Mouse (Mus musculus) forebrain, embryonic 15.5 days (tissue): ENCODE results near the gene Lyrm1. TPM values are rescaled to one million over a fixed set of nuclear protein-coding genes. Genes with fewer than 3 reads are reported as not detected.
A peak's percentile ranks its signal among the peaks of the same experiment; 100 is the strongest.

Experiments
- ATAC-seq: fragments of 200-750 bp; cut with Nextera tagmentation; replicated peaks from 2 replicates; pipeline ENCODE4 v1.8.0; 2017; ENCODE audit warnings: mild to moderate bottlenecking, moderate TSS enrichment, moderate library complexity
- H3K27ac ChIP-seq: fragments of 300-500 bp; sonication (generic); replicated peaks from 2 replicates; pipeline ENCODE4 v1.5.1; 2015; ENCODE audit warnings: mild to moderate bottlenecking, inconsistent platforms
- H3K27me3 ChIP-seq: fragments of 300-500 bp; sonication (generic); 2 replicates; pipeline ENCODE4 v1.6.1; 2015; ENCODE audit warnings: inconsistent platforms
- H3K36me3 ChIP-seq: fragments of 300-500 bp; sonication (generic); 2 replicates; pipeline ENCODE4 v1.6.1; 2015; ENCODE audit warnings: mild to moderate bottlenecking, inconsistent platforms
- H3K4me1 ChIP-seq: fragments of 300-500 bp; sonication (generic); 2 replicates; pipeline ENCODE4 v1.6.1; 2015; ENCODE audit warnings: inconsistent platforms
- H3K4me2 ChIP-seq: fragments of 300-500 bp; sonication (generic); replicated peaks from 2 replicates; pipeline ENCODE4 v1.6.1; 2015; ENCODE audit warnings: mild to moderate bottlenecking, inconsistent platforms
- H3K4me3 ChIP-seq: fragments of 300-500 bp; sonication (generic); 2 replicates; pipeline ENCODE4 v1.5.1; 2015; ENCODE audit warnings: mild to moderate bottlenecking, inconsistent platforms
- H3K9ac ChIP-seq: fragments of 300-500 bp; sonication (generic); replicated peaks from 2 replicates; pipeline ENCODE4 v1.6.1; 2015; ENCODE audit warnings: mild to moderate bottlenecking, inconsistent platforms
- H3K9me3 ChIP-seq: fragments of 300-500 bp; sonication (generic); 2 replicates; pipeline ENCODE4 v1.6.1; 2016; ENCODE audit warnings: inconsistent platforms
- WGBS: fragments of 180-500 bp; shearing (Covaris S2); methylation state at CpG from one replicate; pipeline ENCODE4 v1.1.7; 2015; ENCODE audit warnings: mixed read lengths; 5-methylcytosine and 5-hydroxymethylcytosine counted together
- polyA plus RNA-seq: library from polyadenylated mRNA; unstranded; fragments of >200 nt; fragmentation: Nextera tagmentation; extraction: Ambion mirVana; gene quantifications from 2 replicates; pipeline ENCODE4 v1.2.1, GENCODE M21; 2015

The Lyrm1 gene
- polyA plus RNA-seq: 14.7 and 16.9 TPM in 2 replicates

DNA sequence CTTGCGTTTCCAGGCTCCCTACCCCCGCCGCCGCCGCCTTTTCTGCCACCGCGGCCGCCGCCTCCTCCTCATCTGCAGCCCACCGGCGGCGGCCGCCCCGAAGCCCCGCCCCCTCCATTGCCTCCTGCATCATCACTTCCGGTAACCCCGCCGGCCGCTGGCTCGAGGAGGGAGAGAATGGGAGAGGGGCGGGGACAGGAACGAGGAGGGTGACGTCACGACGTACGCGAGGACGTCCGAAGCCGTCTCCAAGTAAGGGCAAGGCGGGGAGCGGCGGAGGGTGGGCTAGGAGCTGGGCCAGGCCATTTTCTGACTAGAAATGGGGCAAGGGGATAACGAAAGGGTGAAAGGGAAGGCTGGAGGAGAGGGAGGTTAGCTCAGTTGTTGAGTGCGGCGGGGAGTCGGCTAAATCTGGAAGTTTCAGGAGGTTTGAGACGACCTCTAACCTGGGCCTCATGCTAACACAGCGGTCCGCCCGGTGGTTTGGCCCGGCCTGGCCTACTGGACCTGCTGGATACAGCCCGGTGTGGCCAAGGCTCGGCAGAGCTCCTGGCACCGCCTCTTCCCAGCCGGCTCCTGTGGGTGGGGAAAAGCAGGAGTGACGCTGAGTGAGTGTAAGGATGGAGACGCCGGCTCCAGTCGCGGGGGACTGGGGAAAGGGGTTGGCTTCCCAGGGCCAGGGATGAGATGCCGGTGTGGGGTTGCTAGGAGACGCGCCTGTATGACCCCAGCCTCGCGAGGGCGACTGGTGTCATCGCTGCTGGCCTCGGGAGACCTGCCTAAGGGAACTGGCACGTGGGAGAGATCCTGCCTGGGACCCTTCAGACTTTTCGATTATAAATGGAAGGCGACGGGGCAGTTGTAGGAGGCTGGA lies at the start of gene Lyrm1, which contains the start of gene Dcun1d3:
Lyrm1 (plus strand) TSS at position 223 of the 874 bp plus-strand sequence.
Dcun1d3 (minus strand) TSS at position 660 of the 874 bp plus-strand sequence.
- H3K27me3 ChIP-seq: no peaks in the 10 kb centered on the region
- WGBS: under 1% methylated on average over 63 of the region's 63 CpGs
- no peaks in the 10 kb centered on the region for H3K9me3 ChIP-seq
- peak within 1 kb of the TSS; percentile 70 for H3K4me2 ChIP-seq
- ATAC-seq: peak; percentile 97
- peak within 1 kb of the TSS; percentile 98 for H3K27ac ChIP-seq
- peak within 1 kb of the TSS; percentile 70 for H3K4me3 ChIP-seq
- H3K36me3 ChIP-seq: no peaks in the 10 kb centered on the region
- H3K9ac ChIP-seq: peak within 1 kb of the TSS; percentile 86
- H3K4me1 ChIP-seq: peaks cover 38% of the 10 kb centered on the region

DNA sequence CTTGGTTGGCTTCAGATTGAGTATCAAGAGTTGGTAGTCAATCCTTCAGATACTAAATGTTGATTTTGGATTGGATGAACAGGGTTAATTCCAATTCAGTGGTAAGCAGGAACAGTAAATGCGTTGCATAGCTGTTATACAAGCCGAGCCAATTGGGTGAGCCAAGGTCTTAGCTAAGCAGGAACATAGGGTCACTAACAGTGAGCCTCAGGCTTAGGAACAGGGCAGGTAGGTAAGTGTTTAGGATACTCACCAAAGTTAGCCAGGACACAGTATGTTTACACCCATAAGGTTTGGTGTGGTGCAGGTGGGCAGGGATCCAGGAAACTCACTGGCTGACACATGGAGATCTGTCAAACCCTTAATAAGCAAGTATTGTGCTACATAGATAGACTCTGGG lies 48.3 kb upstream of the Lyrm1 start:
- Histone ChIP-seq H3K27me3 (no peaks in the 10 kb centered on the region), H3K4me1 (no peaks in the 10 kb centered on the region), H3K9me3 (no peaks in the 10 kb centered on the region), H3K27ac (no peak overlapping the region), H3K36me3 (no peaks in the 10 kb centered on the region), H3K9ac (no peak overlapping the region), H3K4me2 (no peak overlapping the region), H3K4me3 (no peak overlapping the region)
- no peak for ATAC-seq
- 96% methylated on average over 2 of the region's 2 CpGs for WGBS

DNA sequence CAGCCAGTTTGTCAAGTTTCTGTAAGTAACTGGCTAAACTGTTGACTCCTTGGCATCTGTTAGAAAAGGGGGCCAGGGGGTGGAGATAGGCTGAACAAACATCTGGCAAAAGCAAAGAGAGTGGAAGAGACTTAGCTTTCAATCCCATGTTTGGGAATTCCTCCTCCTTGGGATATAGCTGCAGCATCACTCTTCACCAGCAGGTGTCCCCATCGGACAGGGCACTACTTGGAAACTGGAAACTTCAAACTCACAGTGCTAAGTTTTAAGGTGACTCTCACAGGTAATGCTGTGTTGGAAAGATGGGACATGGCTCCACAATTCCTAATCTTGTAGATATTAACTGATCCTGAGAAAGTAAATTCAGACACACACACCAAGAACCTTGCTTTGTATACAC lies 46.6 kb upstream of the Lyrm1 start:
- 0% methylated on average over 1 of the region's 1 CpGs for WGBS
- no peak overlapping the region for H3K27ac ChIP-seq
- no peak overlapping the region for H3K9ac ChIP-seq
- no peak overlapping the region for H3K4me3 ChIP-seq
- H3K36me3 ChIP-seq: peaks cover under 1% of the 10 kb centered on the region; the same call in 1 of the 2 replicates
- no peaks in the 10 kb centered on the region for H3K9me3 ChIP-seq
- 0 out of 2 replicates have a peak, but pooled peaks have one; percentile 41 for ATAC-seq
- H3K27me3 ChIP-seq: no peaks in the 10 kb centered on the region
- no peaks in the 10 kb centered on the region for H3K4me1 ChIP-seq
- H3K4me2 ChIP-seq: no peak overlapping the region

DNA sequence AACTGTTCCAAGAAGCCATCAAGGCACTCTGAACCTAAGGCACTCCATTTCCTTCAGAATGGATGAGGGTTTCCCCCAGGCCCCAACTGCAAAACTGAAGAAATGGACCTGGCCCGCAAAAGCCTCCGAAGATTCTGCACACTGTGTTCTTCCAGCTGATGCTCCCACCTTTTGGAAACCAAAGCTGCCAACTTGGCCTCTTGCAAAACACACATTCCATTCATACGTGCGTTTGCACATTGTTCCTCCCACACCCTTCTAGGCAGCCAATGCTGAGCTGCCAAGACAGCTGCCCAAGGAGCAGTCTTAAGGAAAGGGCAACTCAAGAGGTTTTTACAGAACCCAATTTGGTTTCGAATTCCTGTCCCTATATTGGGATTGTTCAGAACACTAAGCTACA lies 44.9 kb upstream of the Lyrm1 start:
- H3K4me1 ChIP-seq: no peaks in the 10 kb centered on the region
- no peak overlapping the region for H3K4me2 ChIP-seq
- H3K36me3 ChIP-seq: peaks cover 3% of the 10 kb centered on the region; the same call in 1 of the 2 replicates
- ATAC-seq: no peak
- no peak overlapping the region for H3K27ac ChIP-seq
- no peaks in the 10 kb centered on the region for H3K27me3 ChIP-seq
- whole genome bisulfite sequencing: 82% methylated on average over 5 of the region's 5 CpGs
- no peak overlapping the region for H3K4me3 ChIP-seq
- no peak overlapping the region for H3K9ac ChIP-seq
- H3K9me3 ChIP-seq: no peaks in the 10 kb centered on the region

DNA sequence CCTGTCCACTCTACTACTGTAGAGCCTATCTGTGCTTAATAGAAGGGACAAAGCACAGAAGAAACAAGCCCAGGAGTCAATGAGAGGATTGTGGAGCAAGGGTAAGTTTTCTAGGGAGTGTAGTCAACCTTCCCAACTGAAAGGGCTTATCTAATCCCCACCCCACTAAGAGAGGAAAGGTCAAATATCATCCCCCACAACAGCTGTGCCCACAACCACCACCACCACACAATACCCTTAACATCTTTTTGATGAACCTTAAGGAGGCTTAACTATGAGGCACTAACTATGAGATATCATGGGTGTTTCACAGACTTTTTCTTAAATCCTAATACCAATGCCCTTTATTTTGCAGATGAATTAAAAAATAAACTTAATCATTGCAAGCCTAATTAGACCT lies 43.2 kb upstream of the Lyrm1 start:
- Histone ChIP-seq H3K9me3 (no peaks in the 10 kb centered on the region), H3K27me3 (no peaks in the 10 kb centered on the region), H3K9ac (no peak overlapping the region), H3K4me3 (no peak overlapping the region), H3K4me1 (no peaks in the 10 kb centered on the region), H3K36me3 (peaks cover 4% of the 10 kb centered on the region), H3K27ac (no peak overlapping the region), H3K4me2 (no peak overlapping the region)
- ATAC-seq: no peak

DNA sequence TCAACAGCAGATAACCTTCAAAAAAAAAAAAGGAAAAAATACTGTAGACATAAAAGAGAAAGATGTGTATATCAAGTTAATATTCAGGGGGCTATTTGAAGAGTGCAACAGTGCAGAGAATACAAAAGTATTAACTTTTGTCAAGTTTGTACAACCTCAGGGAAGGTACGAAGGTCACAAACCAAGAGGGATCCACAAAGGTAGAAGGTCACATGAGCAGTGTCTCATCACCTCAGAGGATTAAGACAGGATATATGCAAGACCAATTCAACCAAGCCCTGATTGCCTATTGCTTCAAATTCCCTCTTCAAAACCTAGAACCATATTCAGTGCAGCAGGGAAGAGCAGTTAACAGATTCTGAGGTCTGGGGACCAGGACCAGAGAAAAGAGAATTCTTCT lies 42.5 kb upstream of the Lyrm1 start:
- Histone ChIP-seq H3K27ac (no peak overlapping the region), H3K9ac (no peak overlapping the region), H3K4me1 (no peaks in the 10 kb centered on the region), H3K36me3 (peaks cover 11% of the 10 kb centered on the region), H3K27me3 (no peaks in the 10 kb centered on the region), H3K9me3 (no peaks in the 10 kb centered on the region), H3K4me3 (no peak overlapping the region), H3K4me2 (no peak overlapping the region)
- WGBS: 94% methylated on average over 1 of the region's 1 CpGs
- ATAC-seq: no peak

DNA sequence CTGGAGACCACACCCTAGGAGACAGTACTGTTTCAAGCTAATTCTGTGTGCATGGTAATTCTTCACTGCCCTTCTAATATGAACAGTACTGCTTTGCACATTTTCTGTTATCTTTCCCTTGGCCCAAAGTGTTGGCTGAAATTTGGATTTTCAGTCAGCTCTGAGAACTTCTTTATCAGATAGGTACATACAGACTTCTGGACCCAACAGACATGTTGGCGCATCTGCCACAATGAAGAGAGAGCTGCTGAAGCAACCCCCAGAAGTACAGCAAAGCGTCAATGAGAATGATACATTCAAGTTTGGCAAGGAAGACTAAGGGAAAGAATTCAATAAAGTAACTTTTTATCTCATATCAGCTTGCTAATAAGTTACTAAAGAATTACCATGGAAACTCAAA lies 41.3 kb upstream of the Lyrm1 start:
- Histone ChIP-seq H3K4me3 (no peak overlapping the region), H3K27me3 (no peaks in the 10 kb centered on the region), H3K36me3 (peaks cover 17% of the 10 kb centered on the region), H3K9ac (no peak overlapping the region), H3K4me1 (no peaks in the 10 kb centered on the region), H3K4me2 (no peak overlapping the region), H3K27ac (no peak overlapping the region), H3K9me3 (no peaks in the 10 kb centered on the region)
- ATAC-seq: no peak
- 96% methylated on average over 2 of the region's 2 CpGs for WGBS

DNA sequence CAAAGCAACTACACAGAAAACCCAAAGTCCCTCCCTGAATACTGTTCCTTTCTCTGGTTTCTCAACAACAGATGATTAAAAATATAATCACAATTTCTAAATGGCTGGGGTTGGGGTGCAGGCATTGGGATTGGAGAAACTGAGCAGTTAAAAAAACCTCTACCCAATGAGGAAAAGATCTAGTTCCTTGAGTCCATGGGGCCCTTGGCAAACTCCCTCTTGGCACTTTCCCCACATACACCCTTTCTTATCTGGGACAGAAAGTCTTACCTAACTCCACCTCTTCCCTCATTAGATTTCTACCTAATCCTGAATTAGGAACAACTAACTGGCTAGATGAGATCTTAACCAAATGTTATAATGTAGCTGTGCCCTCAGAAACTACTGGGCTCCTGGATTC lies 40.6 kb upstream of the Lyrm1 start:
- H3K9ac ChIP-seq: no peak overlapping the region
- no peak overlapping the region for H3K4me2 ChIP-seq
- H3K36me3 ChIP-seq: peaks cover 17% of the 10 kb centered on the region
- H3K27me3 ChIP-seq: no peaks in the 10 kb centered on the region
- H3K27ac ChIP-seq: no peak overlapping the region
- H3K4me1 ChIP-seq: no peaks in the 10 kb centered on the region
- no peaks in the 10 kb centered on the region for H3K9me3 ChIP-seq
- H3K4me3 ChIP-seq: no peak overlapping the region
- no peak for ATAC-seq

DNA sequence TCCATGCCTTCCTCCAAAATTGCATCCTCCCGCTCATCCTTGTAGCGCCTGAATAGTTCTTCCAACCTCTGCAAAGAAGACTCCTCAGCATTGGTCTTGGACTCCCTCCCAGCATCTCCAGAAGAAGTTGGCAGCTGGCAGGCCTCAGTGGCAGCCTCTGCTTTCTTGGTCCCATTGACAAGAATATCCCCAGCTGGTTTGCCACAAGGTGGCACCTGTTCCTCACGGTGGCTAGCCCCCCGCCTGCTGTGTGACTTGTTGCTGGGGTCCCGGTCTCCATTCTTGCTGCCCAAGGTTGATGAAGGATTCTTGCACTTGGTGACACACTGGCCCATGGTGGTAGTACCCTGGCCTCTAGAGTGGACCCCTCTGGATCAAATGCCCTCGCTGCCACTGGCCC lies 36.2 kb upstream of the Lyrm1 start:
- 75% methylated on average over 6 of the region's 6 CpGs for WGBS
- Histone ChIP-seq H3K36me3 (peaks cover 13% of the 10 kb centered on the region), H3K27ac (no peak overlapping the region), H3K9ac (no peak overlapping the region), H3K27me3 (no peaks in the 10 kb centered on the region), H3K4me3 (no peak overlapping the region), H3K4me2 (no peak overlapping the region), H3K9me3 (no peaks in the 10 kb centered on the region), H3K4me1 (peaks cover 15% of the 10 kb centered on the region)
- no peak for ATAC-seq

DNA sequence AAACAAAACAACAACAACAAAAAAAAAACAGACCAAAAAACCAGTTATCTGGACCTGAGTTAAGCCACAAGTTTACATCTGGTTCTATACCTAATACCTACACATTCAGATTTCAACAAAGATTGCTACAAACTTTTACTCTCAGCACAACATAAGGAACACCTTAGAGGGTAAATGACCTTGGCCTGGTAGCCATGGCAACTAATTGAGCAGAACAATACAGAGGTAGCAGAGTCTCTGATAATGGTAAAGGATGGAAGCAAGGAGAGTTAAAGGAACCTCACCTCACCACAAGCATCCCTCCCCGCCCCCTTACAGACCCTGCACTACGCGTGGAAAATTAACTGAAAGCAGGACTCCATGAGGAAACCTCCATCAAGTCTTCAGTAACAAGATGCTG lies 35.5 kb upstream of the Lyrm1 start:
- WGBS: 86% methylated on average over 3 of the region's 3 CpGs
- no peaks in the 10 kb centered on the region for H3K27me3 ChIP-seq
- H3K4me1 ChIP-seq: peaks cover 15% of the 10 kb centered on the region
- ATAC-seq: no peak
- no peaks in the 10 kb centered on the region for H3K9me3 ChIP-seq
- no peak overlapping the region for H3K27ac ChIP-seq
- H3K4me2 ChIP-seq: no peak overlapping the region
- no peak overlapping the region for H3K4me3 ChIP-seq
- peaks cover 13% of the 10 kb centered on the region for H3K36me3 ChIP-seq
- H3K9ac ChIP-seq: no peak overlapping the region

DNA sequence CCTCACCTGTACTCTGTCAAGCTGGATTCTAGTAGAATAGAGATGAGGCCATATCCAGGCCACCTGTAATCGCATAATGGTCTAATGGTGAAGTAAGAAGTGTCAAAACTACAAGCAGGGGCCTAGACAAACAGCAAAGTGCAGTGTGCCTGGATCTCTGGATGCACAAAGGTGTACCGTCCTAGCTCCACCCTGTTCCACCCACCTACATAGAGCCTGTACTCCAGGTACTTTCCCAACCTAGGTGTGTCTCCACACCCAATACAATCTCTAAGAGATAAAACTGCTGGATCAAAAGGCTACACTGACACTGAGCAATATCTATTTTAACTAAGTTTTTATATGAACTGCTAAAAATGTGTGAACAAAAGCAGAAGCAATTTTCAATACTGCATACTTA lies 35.1 kb upstream of the Lyrm1 start:
- Histone ChIP-seq H3K4me1 (peaks cover 15% of the 10 kb centered on the region), H3K4me2 (no peak overlapping the region), H3K27me3 (no peaks in the 10 kb centered on the region), H3K36me3 (peaks cover 13% of the 10 kb centered on the region), H3K9me3 (no peaks in the 10 kb centered on the region), H3K27ac (no peak overlapping the region), H3K9ac (no peak overlapping the region), H3K4me3 (no peak overlapping the region)
- ATAC-seq: no peak
- WGBS: 93% methylated on average over 2 of the region's 2 CpGs

DNA sequence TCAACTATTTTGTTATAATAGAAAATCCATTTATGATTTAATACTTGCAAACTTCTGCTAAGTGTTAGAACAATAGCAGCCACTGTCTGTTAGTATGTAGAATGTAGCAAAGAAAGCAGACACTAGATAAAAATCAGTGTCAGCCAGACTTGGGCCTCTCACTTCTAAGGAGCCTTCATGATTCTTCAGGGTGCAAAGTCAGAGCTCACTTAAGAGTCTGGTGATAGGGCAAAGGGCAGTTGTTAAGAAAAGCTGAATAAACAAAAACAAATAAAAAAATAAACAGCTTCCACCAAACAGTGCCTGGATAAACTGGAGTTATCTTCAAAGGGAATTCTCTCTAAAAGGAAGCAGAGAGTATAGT lies 34.7 kb upstream of the Lyrm1 start:
- H3K36me3 ChIP-seq: peaks cover 13% of the 10 kb centered on the region
- H3K4me1 ChIP-seq: peaks cover 15% of the 10 kb centered on the region
- no peak overlapping the region for H3K4me3 ChIP-seq
- no peaks in the 10 kb centered on the region for H3K27me3 ChIP-seq
- H3K9me3 ChIP-seq: no peaks in the 10 kb centered on the region
- H3K4me2 ChIP-seq: no peak overlapping the region
- no peak overlapping the region for H3K9ac ChIP-seq
- peak overlapping the region; percentile 51 for H3K27ac ChIP-seq
- ATAC-seq: no peak
